26 mouse cellular contexts compared by ENCODE assay signal in genomic region chr6:94818220-94818619, GRCm38 (mm10).
"Had no signal": no experiment of that assay in that cellular context is flagged by ENCODE, and none has a peak within 500 bp of the region (broad histone marks: within the 10 kb centered on the region; RNA-seq: fewer than 3 reads in every experiment).

No protein-coding gene starts in this region.

- H3K27me3 ChIP-seq: hindbrain, embryonic 12.5 days; intestine, embryonic 15.5 days; limb, embryonic 13.5 days; limb, embryonic 15.5 days had no signal

- H3K4me2 ChIP-seq: heart, embryonic 12.5 days; hindbrain, embryonic 12.5 days; hindbrain, embryonic 14.5 days; intestine, embryonic 15.5 days; kidney, embryonic 15.5 days; limb, embryonic 13.5 days; limb, embryonic 15.5 days had no signal

- H3K9ac ChIP-seq: heart, embryonic 12.5 days; hindbrain, embryonic 12.5 days; hindbrain, embryonic 14.5 days; intestine, embryonic 15.5 days; kidney, embryonic 15.5 days; limb, embryonic 13.5 days; limb, embryonic 15.5 days had no signal

- H3K9me3 ChIP-seq: heart, embryonic 10.5 days; heart, embryonic 12.5 days; hindbrain, embryonic 10.5 days; hindbrain, embryonic 12.5 days; intestine, embryonic 15.5 days; kidney, embryonic 15.5 days; limb, embryonic 13.5 days; limb, embryonic 15.5 days had no signal

- DNase-seq: gastrocnemius, adult 2 months; gastrocnemius, postnatal 10 days; gastrocnemius, postnatal 25 days; heart, adult 18-20 months; heart, postnatal 10 days; heart, postnatal 4 days; kidney, adult 2 months; kidney, adult 9 months; kidney, postnatal 14 days; kidney, postnatal 36 days; layer of hippocampus, adult 9-11 months; layer of hippocampus, postnatal 36 days; left cerebral cortex, postnatal 4 days had no signal

- H3K36me3 ChIP-seq: heart, embryonic 10.5 days; heart, embryonic 12.5 days; hindbrain, embryonic 10.5 days; hindbrain, embryonic 12.5 days; intestine, embryonic 15.5 days; kidney, embryonic 15.5 days; limb, embryonic 13.5 days; limb, embryonic 15.5 days had no signal

- ATAC-seq: hindbrain, embryonic 16.5 days; inflammation-experienced regulatory T-cells, adult 6 months; intestine, embryonic 15.5 days; intestine, postnatal 0 days had no signal

- H3K4me3 ChIP-seq: gastrocnemius, adult 2 months; heart, embryonic 10.5 days; heart, embryonic 12.5 days; hindbrain, embryonic 10.5 days; hindbrain, embryonic 12.5 days; intestine, embryonic 15.5 days; kidney, embryonic 15.5 days; limb, embryonic 13.5 days; limb, embryonic 15.5 days had no signal

- H3K27ac ChIP-seq: gastrocnemius, adult 2 months; heart, embryonic 10.5 days; hindbrain, embryonic 10.5 days; hindbrain, embryonic 12.5 days; hindbrain, embryonic 14.5 days; intestine, embryonic 15.5 days; kidney, embryonic 15.5 days; kidney, postnatal 0 days; limb, embryonic 13.5 days; limb, embryonic 15.5 days had no signal
